Mouse (Mus musculus) central nervous system, embryonic 14 days (tissue): ENCODE measurements around the gene Zfand6. TPM values are rescaled to one million over a fixed set of nuclear protein-coding genes. Genes with fewer than 3 reads are reported as not detected.

Source experiments
- polyA plus RNA-seq: library from polyadenylated mRNA; depleted of rRNA; stranded (reverse); fragments of >200 nt; gene quantifications from 2 replicates; pipeline ENCODE4 v1.2.3, GENCODE M21; 2012; rRNA removed

The Zfand6 gene
- polyA plus RNA-seq: 134 and 150 TPM in 2 replicates

DNA sequence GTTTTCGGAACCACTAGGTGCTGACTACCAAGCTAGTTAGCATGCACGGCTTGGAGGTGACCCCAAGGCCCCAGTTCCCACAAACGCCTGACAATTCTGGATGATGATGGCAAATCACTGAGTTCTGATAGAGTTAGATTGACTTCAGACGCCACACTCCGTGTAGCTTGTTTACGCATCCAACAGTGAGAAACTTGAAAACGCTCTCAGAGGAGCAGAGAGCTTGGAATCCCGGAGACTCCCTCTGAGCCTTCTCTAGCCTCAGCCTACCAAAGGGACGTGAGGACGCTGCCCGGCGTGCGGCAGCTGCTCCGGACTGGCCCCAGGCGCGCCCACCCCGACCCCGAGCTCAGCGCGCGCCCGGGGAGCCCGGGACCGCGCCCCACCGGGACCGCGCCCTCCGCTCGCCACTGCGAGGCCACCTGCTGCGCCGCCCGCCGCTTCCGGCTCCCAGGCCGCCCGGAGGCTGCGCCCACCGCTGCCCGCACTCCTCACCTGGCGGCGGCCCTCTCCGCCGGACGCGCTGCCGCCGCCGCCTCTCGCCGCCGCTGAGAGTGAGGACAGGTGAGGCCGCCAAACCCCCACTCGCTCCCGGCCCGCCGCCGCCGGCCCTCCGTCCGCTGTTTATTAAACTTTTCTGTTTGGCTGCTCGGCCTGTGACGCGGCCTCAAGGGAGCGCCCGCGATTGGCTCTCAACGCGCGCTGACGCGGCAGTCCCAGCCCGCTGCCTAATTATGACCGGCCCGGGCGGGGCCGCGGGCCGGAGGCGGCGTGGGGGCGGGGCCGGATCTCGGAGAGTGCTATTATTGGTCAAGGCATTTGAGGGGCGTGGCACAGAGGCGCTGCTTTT is at the start of gene Zfand6:
Gene Zfand6 (minus strand): TSS at position 709 of the 850 bp plus-strand sequence.

DNA sequence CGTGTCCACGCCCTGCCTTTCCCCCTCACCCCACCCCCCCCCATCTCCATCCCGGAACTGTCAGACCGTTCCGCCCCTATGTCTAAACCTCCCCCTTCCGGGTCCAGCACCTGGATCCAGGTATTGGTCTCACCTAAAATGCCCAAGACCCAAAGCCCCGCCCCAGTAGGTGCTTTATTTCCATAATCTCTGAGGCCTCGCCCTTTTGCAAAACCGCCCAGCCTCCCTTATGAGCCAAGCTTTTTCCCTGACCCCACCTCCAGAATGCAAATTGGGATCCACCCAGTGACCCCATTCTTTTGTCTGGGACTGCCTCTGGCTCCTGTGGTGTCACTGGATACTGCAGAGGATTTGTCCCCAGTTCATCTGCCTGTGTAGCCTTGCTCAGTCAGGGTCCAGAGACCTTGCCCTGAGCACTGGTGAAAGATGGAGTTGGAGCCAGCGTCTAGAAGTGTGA is 83.4 kb downstream of the Zfand6 start, which contains the start of gene Fah:
Gene Fah (minus strand): TSS at position 430 of the 457 bp plus-strand sequence.

Other genes with a start within 250 kb of the Zfand6 start
- gene Gm2115, start 161.0 kb downstream of the Zfand6 start, polyA plus RNA-seq: 0.70 and 0.78 TPM in 2 replicates
- gene Fah, start 83.2 kb downstream of the Zfand6 start, polyA plus RNA-seq: 15.8 and 16.4 TPM in 2 replicates
- not detected in 2 replicates for gene Olfr291, start 163.6 kb upstream of the Zfand6 start, polyA plus RNA-seq